25 mouse cellular contexts compared by ENCODE assay signal in the genomic region with DNA sequence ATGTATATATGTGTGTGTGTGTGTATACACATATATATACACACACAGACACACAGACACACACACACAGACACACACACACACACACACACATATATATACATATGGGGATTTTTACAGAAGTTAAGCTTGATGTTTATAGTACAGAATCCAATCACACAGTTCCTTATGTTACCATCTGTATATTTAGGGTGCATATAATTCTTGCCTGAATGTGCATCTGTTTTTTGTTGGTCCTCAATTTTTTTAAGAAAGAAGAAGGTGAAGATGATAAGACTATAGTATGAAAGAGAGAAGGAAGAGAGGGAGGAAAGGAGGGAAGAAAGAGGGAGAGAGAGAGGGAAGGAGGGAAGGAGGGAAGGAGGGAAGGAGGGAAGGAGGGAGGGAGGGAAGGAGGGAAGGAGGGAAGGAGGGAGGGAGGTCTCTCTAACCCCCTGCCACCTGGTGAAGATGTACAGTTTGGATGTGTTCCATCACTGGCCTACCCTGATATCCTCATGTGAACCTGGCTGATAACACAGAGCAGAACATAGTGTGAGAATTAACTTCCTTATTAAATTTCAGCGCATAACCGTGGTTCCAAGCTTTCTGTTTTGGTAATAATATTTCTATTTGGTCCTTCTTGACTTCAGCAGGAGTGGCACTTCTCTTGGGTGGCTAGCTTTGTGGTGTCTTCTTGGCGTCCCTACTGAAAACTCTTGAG. TPM values are rescaled to one million over a fixed set of nuclear protein-coding genes. Genes with fewer than 3 reads are reported as not detected.
A peak's percentile ranks its signal among the peaks of the same experiment; 100 is the strongest.
DNase-seq lines count a peak whose midpoint lies in the region; ATAC-seq and TF ChIP-seq lines count a peak whose summit lies in the region.
"Had no signal": no experiment of that assay in that cellular context is flagged by ENCODE, and none has a peak within 500 bp of the region (broad histone marks: within the 10 kb centered on the region; RNA-seq: fewer than 3 reads in every experiment).

No protein-coding gene starts in this region.

- H3K9me3 ChIP-seq in liver, embryonic 11.5 days (ENCODE audit: control insufficient read depth, low read length) = no peaks in the 10 kb centered on the region
- no peaks in the 10 kb centered on the region for H3K9me3 ChIP-seq in liver, postnatal 0 days (ENCODE audit: low read length)
- H3K9me3 ChIP-seq: embryonic facial prominence, embryonic 13.5 days; heart, embryonic 15.5 days; hindbrain, embryonic 15.5 days; intestine, embryonic 15.5 days; midbrain, embryonic 13.5 days; stomach, embryonic 15.5 days had no signal

- H3K4me3 ChIP-seq in liver, embryonic 11.5 days (ENCODE audit: low read depth, low read length) = no peak overlapping the region
- no peak overlapping the region for H3K4me3 ChIP-seq in liver, postnatal 0 days (ENCODE audit: low read depth, low read length)
- H3K4me3 ChIP-seq: embryonic facial prominence, embryonic 13.5 days; gastrocnemius, adult 2 months; heart, embryonic 15.5 days; hindbrain, embryonic 15.5 days; intestine, embryonic 15.5 days; midbrain, embryonic 13.5 days; stomach, embryonic 15.5 days had no signal

- no peak for TF ChIP-seq CTCF in liver, postnatal 0 days (IDR thresholded peaks at IDR 0.05; ENCODE audit: low read depth)

- H3K4me1 ChIP-seq in liver, embryonic 11.5 days (replicated peaks; ENCODE audit: control insufficient read depth, insufficient read depth, low read length) = peaks cover 4% of the 10 kb centered on the region; the same call in 1 of the 2 replicates
- 0 out of 2 replicates have a peak, but pooled peaks cover 3% of the 10 kb centered on the region for H3K4me1 ChIP-seq in liver, postnatal 0 days (ENCODE audit: insufficient read depth)
- H3K4me1 ChIP-seq: embryonic facial prominence, embryonic 13.5 days; heart, embryonic 15.5 days; intestine, embryonic 15.5 days; stomach, embryonic 15.5 days had no signal

- peak; percentile 7 to 8 for DNase-seq in spleen, postnatal 36 days (ENCODE audit: low spot score in 2 of 2)
- DNase-seq in spleen, adult 12 weeks (ENCODE audit: low spot score) = no peak
- no peak for DNase-seq in liver, embryonic 11.5 days (ENCODE audit: low spot score)
- no peak for DNase-seq in liver, postnatal 0 days
- DNase-seq in adrenal gland, postnatal 10 days = no peak
- no peak for DNase-seq in layer of hippocampus, postnatal 36 days
- DNase-seq: adrenal gland, adult 2 months; cerebellum, adult 11-12 months; cerebellum, postnatal 14 days; gastrocnemius, adult 2 months; heart, postnatal 36 days; kidney, adult 8-10 months; kidney, postnatal 14 days; lung, adult 18-20 months; lung, postnatal 10 days; retina, postnatal 1 day; thymus, postnatal 25 days had no signal

- peak; percentile 80 for ATAC-seq in liver, embryonic 11.5 days (replicated peaks; ENCODE audit: low FRiP score)
- ATAC-seq in liver, postnatal 0 days = peak; percentile 78
- ATAC-seq in frontal cortex, adult (ENCODE audit: low TSS enrichment) = no peak
- ATAC-seq: intestine, embryonic 15.5 days; midbrain, embryonic 13.5 days; Patski had no signal

- no peaks in the 10 kb centered on the region for H3K27me3 ChIP-seq in liver, embryonic 11.5 days (replicated peaks; ENCODE audit: control insufficient read depth, insufficient read depth, low read length)
- no peaks in the 10 kb centered on the region for H3K27me3 ChIP-seq in liver, postnatal 0 days (ENCODE audit: insufficient read depth, low read length)
- H3K27me3 ChIP-seq: embryonic facial prominence, embryonic 13.5 days; heart, embryonic 15.5 days; hindbrain, embryonic 15.5 days; intestine, embryonic 15.5 days; midbrain, embryonic 13.5 days; stomach, embryonic 15.5 days had no signal

- no peaks in the 10 kb centered on the region for H3K36me3 ChIP-seq in liver, embryonic 11.5 days (ENCODE audit: control insufficient read depth, insufficient read depth, low read length)
- no peaks in the 10 kb centered on the region for H3K36me3 ChIP-seq in liver, postnatal 0 days (replicated peaks; ENCODE audit: insufficient read depth, low read length)
- H3K36me3 ChIP-seq: embryonic facial prominence, embryonic 13.5 days; heart, embryonic 15.5 days; hindbrain, embryonic 15.5 days; intestine, embryonic 15.5 days; midbrain, embryonic 13.5 days; stomach, embryonic 15.5 days had no signal

- WGBS in liver, embryonic 11.5 days = 63% methylated on average over 3 of the region's 3 CpGs
- WGBS in liver, postnatal 0 days (ENCODE audit: insufficient replicate concordance) = 37% methylated on average over 3 of the region's 3 CpGs

- no peak overlapping the region for H3K4me2 ChIP-seq in liver, embryonic 11.5 days
- 0 out of 2 replicates have a peak overlapping the region, but pooled peaks have one; percentile 10 for H3K4me2 ChIP-seq in liver, postnatal 0 days (ENCODE audit: low read depth, low read length)
- H3K4me2 ChIP-seq: embryonic facial prominence, embryonic 13.5 days; heart, embryonic 15.5 days; hindbrain, embryonic 15.5 days; intestine, embryonic 15.5 days; midbrain, embryonic 13.5 days; stomach, embryonic 15.5 days had no signal

- peak overlapping the region; percentile 43 for H3K27ac ChIP-seq in liver, embryonic 11.5 days (ENCODE audit: low read depth, low read length)
- H3K27ac ChIP-seq in liver, postnatal 0 days (ENCODE audit: low read depth) = no peak overlapping the region
- H3K27ac ChIP-seq: embryonic facial prominence, embryonic 13.5 days; gastrocnemius, adult 2 months; heart, embryonic 15.5 days; hindbrain, embryonic 15.5 days; intestine, embryonic 15.5 days; midbrain, embryonic 13.5 days; stomach, embryonic 15.5 days had no signal

- peak; percentile 93 for TF ChIP-seq EP300 in liver, postnatal 0 days (IDR thresholded peaks at IDR 0.05; ENCODE audit: low read depth)

- H3K9ac ChIP-seq in liver, embryonic 11.5 days (ENCODE audit: low read depth, low read length) = no peak overlapping the region
- no peak overlapping the region for H3K9ac ChIP-seq in liver, postnatal 0 days (replicated peaks)
- H3K9ac ChIP-seq: embryonic facial prominence, embryonic 13.5 days; heart, embryonic 15.5 days; hindbrain, embryonic 15.5 days; intestine, embryonic 15.5 days; midbrain, embryonic 13.5 days; stomach, embryonic 15.5 days had no signal

RNA-seq across cellular contexts. Expression of gene Samsn1, which starts 19.1 kb away (rescaled TPM):
- polyA plus RNA-seq in liver, embryonic 11.5 days (2014; fragmentation: Nextera tagmentation; extraction: Ambion mirVana) = 24.0 and 27.1 TPM in 2 replicates
- polyA plus RNA-seq in liver, postnatal 0 days (2015; fragmentation: Nextera tagmentation; extraction: Ambion mirVana) = 9.0 and 10.1 TPM in 2 replicates
- 1 to 10 TPM; 1.7 to 2.1 TPM for total RNA-seq in adrenal gland, postnatal 10 days (2021)
- total RNA-seq in layer of hippocampus, postnatal 36 days (2021) = 1 to 10 TPM; 1.0 to 2.2 TPM
- polyA plus RNA-seq: Patski had no signal

Comparison
In these comparisons a context has a peak if more than half of its experiments do, and no peak if none do; other contexts are left out.
1. DNase-seq: peak in spleen, postnatal 36 days (2 of 2); none in spleen, adult 12 weeks (single experiment), liver, embryonic 11.5 days (single experiment), liver, postnatal 0 days (single experiment), adrenal gland, postnatal 10 days (single experiment) and layer of hippocampus, postnatal 36 days (0 of 2).